Mouse (Mus musculus): ENCODE data around the gene Pnliprp2.

The Pnliprp2 gene

DNA sequence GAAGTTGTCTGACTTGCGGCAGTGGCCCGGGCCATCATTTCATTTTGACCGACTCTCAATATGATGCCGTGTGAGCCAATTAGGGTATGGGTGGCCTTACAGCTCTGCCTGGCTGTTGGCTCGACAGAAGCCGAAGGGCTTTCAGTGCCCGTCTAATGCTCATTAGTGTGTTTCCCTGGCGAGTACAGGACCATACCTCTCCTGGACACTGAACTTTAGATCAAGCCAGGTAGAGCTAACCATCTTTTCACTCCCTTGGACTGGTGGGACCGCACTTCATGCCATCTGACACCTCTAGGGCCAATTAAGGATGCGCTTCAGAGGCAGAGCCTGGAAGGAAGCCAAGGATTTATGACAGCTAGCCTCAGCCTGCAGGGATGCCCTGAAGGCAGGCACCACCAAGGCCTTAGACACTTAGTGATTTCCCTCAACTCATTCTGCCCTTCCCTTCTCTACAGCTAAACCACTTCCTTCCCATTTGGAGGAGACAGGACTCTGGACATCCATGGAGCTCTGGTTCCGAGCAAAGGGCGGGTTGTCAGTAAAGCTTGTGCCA, 35.7 kb downstream of the Pnliprp2 start:
- no peak for DNase-seq (ENCODE audit: low read depth, low spot score)

DNA sequence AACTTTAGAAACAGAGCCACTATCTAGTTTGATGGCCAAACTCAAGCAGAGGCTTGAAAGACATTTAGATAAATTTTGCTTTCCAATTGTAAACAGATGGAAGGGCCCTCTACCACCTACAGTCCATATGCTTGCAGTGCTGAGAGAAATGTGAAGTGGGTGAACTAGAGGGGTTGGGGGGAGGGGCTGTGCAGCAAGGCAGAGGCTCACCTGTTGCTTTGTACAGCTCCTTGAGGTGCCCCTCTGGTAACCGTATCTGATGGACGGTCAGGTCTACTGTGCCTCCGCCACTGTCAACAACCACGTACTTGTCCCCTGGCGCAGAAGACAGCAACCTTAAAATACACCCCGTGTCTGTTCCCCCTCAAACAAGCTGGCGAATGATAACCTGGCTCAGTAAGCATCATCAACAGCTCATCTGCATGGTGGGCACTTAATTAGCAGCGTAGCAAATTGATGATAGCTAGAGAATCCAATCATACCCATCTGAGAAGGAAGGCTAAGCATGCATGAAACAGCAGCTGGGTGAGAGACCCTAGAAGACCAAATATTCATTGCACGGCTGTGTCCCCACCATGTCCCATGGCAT, 45.8 kb downstream of the Pnliprp2 start:
- no peak for DNase-seq (ENCODE audit: low read depth, low spot score)

DNA sequence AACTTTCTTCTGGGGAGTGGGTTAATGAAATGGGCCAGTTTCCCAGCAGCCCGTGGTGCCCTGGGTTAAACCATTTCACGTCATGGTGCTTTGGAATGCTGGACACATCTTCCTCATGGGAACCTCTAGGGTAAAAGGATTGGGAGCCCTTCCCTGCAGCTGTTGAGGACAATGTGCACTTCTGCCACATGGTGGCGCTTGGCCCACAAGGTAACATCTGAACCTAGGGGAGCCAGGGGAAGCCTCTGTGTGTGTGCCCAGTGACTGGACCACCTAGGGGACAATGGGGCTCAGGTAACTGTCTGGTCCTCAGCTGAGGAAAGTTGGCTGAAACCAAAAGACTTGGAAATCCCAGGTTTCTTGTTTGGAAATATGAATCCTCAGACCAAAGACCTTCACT, 46.8 kb downstream of the Pnliprp2 start:
- DNase-seq (ENCODE audit: low read depth, low spot score): peak; percentile 62

DNA sequence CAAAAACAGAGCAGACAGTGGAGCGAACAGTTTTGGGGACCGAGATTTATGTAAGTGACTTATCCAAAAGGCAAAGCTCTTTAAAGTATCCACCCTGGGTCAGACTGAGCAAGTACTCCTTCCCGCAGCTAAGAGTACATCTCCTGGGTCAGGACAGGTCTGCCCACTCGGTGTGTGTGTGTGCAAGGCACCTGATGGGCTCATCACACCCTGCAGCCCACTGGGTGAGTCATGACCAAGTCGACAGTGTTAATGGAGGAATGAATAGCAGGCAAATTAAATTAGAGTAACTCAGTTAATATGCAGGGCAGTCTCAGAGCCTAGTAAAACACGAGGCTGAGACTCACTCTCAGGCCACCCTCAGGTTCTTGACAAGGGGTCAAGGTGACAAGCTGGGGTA, 49.3 kb downstream of the Pnliprp2 start:
- DNase-seq (ENCODE audit: low read depth, low spot score): no peak

DNA sequence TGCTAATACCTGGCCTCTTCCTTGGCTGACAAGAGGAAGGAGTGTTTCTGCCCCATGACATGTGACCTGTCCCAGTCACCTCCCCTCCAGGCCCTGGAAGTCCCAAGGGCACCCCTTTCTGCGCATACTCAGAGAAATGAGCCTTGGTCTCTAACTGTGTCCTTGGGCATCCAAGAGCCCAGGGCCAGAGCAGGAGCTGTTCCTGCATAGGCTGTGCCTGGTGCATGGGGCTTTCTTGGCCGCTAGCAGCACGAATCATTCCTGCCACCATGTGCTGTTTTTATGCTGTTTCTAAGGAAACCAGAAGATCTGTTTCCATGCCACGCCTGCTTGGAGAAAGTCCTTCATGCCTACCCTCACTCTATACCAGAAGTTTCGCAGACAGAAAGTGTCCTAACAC, 51.0 kb downstream of the Pnliprp2 start:
- no peak for DNase-seq (ENCODE audit: low read depth, low spot score)

DNA sequence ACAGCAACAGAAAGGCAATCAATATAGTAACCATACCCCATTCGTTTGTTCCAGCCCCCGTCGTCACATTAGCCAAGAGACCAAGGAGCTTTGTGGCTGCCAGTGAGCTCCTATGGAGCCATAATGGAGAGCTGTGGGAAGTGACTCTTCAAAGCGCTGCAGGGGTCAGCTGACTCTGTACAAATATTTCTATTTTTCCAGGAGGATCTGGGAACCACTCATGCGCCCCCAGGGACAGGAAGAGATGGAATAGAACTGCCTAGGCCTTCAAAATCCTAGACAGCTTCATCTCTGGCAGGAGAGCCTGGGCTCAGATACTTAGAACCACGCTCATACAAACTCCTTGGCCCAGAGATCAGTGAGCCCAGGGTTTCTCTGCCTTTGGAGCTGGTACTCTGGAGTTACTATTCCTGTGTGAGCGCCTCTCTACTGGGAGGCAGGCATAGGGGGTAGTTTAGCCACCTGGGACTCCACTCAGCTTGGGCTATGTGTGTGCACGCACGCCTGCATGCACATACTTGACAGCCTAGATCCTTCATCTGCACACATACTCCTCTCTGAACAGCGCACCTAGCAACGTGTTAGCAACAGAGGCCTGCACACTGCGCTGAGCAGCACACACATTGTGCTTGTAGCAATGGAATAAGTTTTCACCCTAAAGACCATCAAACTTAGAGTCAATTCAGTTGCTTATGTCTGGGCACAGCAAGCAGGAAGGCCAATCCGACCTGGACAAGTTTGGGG, 55.8 kb downstream of the Pnliprp2 start:
- no peak for DNase-seq (ENCODE audit: low read depth, low spot score)

DNA sequence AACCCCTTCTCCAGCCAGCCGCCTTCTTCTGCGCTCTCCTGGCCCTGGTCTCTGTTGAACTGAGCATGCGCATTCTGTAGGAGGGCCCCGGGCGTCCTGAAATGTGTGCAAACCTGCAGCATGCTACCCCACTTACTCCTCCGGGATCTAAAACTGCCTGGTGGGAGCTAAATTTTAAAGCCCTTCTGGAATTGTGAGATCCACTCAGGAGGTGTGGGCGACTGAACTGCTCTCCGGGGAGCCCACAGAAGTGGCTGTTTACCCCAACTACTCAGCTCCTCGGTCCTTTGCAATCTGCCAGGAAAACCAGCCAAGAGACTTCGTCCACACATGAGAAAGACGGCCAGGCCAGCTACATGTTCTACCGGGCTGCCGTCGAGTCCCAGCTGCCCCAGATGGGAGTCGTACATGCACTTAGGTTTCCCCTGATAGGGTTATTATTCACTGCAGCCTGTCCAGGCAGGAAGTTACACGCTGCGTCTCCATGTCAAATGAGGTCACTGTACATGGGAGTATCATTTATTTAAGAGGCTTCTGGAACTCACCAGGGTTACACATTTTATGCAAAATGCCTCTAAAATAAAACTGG, 57.0 kb downstream of the Pnliprp2 start:
- no peak for DNase-seq (ENCODE audit: low read depth, low spot score)

DNA sequence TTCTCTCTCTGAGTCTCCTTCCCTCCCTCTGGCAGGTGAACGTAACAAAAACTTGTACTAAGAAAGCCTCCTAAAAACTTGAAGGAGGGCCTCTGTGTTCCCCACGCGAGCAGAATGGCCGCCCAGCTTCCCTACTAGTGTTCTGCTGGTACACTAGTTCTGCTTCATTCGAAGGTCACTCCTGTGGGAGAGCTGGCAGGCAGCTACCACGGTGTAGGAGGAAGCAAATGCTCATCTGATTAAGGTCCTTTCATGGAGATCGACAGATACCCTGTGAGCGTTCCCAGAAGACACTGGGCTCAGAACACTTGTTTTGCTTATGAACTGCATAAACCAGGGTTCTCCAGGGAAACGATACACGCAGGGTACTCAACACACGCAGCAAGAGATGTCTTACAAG, 57.9 kb downstream of the Pnliprp2 start:
- DNase-seq (ENCODE audit: low read depth, low spot score): no peak

DNA sequence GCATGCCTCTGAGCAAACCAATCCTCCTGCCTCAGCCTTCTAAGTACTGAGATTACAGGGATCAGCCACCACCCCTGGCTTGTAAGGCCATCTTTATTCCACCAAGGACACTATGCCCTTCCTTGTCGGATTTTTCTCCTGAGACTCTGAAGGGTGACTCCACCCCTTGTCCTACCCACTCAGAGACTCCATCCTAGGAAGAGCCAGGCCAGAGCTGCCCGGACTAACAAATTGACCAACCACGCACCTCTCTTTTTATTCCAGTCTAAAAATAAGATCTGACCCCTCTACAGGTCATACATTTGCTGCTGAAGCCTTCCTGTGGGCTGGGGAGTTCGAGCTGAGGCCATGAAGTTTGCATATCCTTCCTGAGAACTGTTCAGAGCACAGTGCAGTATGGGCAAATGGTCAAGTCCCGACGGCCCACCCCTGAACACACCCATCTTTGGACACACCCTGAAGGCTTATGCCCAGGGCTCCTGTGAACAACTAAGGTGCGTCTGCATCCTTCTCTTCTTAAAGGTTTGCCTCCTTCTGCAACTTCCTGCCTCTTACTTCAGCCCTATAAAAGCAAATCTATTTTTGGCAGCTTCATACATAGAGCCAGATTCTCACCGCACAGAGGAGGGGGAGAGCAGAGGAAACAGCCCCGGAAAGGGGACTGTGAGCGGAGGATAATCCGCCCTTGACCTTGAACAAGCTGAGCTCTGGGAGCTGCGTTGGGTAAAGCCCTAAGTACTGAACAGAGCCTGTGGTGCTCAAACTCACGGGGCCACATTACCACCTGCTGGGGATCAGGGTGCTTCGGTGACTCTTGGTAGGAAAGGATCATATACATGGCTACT, 59.3 kb downstream of the Pnliprp2 start:
- DNase-seq (ENCODE audit: low read depth, low spot score): no peak

DNA sequence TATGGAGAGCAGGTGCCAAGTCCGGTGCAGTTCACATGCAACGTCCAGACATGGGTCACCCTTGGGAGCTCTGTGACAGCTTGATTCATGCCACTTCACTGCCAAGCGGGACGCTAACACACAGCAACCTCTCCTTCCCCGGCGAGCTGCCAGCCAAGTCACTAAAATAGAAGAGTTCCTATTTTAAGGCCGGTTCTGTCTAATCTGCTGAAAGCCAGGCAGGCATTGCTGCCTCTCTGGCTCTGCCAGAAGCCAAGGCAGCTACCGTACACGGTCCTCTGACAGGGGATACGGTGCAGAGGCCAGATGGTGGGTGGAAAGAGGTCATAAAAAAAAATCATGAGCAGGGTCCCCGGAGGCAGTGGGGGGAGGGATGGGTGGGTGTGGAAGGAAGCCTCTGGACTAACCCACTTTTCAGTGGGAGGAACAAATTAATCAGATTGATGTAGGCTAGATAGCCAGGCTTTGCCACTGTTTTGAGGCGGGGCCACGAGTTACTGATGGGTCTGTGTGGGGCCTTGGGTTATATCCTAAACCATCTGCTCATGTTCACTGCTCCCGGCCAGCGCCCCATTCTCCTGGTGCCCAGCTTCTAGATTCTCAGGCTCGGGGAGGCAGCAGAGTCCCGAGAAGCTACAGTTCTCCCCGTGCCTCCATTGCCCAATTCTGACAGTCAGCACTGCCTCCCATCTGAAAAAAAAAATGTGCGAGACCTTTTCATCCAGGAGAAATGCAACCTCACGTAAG, 63.1 kb downstream of the Pnliprp2 start:
- peak; percentile 24 for DNase-seq (ENCODE audit: low read depth, low spot score)

DNA sequence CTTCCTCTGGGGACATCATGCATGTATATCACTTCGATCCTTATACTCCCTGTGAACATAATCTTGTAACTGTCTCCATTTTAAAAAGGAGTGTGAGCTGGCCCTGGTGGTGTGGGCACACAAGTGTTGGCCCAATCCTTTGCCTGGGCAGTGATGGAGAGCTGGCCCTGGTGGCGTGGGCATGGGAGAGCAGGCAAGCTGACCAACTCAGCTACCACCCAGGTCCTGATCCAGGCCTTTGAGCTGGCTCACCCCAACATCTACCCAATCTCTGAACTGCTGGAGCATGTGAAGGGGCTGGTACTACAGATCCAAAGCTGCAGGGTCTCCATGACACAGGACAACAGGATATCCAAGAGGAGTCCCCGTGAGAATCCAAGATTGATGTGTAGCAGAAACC, 63.8 kb downstream of the Pnliprp2 start:
- DNase-seq (ENCODE audit: low read depth, low spot score): no peak

DNA sequence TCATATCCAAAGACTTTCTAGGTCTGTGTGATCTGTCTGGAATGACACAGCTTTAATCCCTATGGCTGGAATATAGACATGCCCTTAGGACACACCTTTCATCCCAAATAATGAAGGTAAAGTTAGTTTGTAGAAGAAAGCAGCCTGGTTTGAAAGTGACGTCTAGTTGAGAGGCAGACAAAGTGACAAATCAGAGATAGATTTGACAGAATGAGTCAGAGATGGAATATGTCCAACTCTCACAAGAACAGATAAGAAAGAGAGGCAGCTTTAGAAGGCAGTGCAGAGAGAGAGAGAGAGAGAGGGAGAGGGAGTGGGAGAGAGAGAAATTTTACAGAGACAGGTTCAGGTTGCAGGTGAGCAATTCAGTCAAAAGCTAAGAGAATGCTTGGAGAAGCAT, 64.8 kb downstream of the Pnliprp2 start:
- DNase-seq (ENCODE audit: low read depth, low spot score): no peak

Measured in embryo, embryonic 11.5 days (tissue).